Mouse (Mus musculus) bone marrow macrophage, adult 2 months (primary cell): ENCODE results near the gene Cep162.

ENCODE experiments used
- CTCF ChIP-seq: IDR thresholded peaks from 2 replicates; pipeline ENCODE4 v1.5.1; 2012; ENCODE audit warnings: low read depth, mild to moderate bottlenecking, low read length, moderate library complexity
- POLR2A ChIP-seq: IDR thresholded peaks from 2 replicates; pipeline ENCODE4 v1.6.1; 2012; ENCODE audit warnings: mild to moderate bottlenecking, low read depth, low read length, borderline replicate concordance

- TF ChIP-seq CTCF = no peak
- TF ChIP-seq POLR2A = no peak
These were observed 327 bp upstream of the Cep162 start for GRCm38 (mm10) chr9:87255696-87256030.
